Mouse (Mus musculus) heart, adult 2 months (tissue): ENCODE results near the gene Fosl1. TPM values are rescaled to one million over a fixed set of nuclear protein-coding genes. Genes with fewer than 3 reads are reported as not detected.

Experiments used
- DNase-seq, 2 experiments: peaks; one replicate each; pipeline ENCODE4 v3.0.0; 2021
- H3K27ac ChIP-seq: fragments of 200-600 bp; 2 replicates; pipeline ENCODE4 v1.8.1; 2022
- H3K27me3 ChIP-seq: fragments of 200-500 bp; 2 replicates; pipeline ENCODE4 v1.6.1; 2012; ENCODE audit warnings: mild to moderate bottlenecking, low read length, inconsistent platforms, mixed read lengths; ENCODE audit not compliant: control insufficient read depth, insufficient read depth
- H3K36me3 ChIP-seq: fragments of 200-500 bp; 2 replicates; pipeline ENCODE4 v1.6.1; 2012; ENCODE audit warnings: low read length, inconsistent platforms; ENCODE audit not compliant: control insufficient read depth, insufficient read depth
- H3K4me1 ChIP-seq: fragments of 200-500 bp; 2 replicates; pipeline ENCODE4 v1.6.1; 2011; ENCODE audit warnings: low read length; ENCODE audit not compliant: control insufficient read depth, insufficient read depth
- H3K4me3 ChIP-seq: fragments of 200-600 bp; 2 replicates; pipeline ENCODE4 v1.8.1; 2022
- H3K79me2 ChIP-seq: fragments of 200-500 bp; replicated peaks from 2 replicates; pipeline ENCODE4 v1.6.1; 2012; ENCODE audit warnings: mild to moderate bottlenecking, inconsistent platforms, low read length, moderate library complexity, mixed read lengths; ENCODE audit not compliant: control insufficient read depth, insufficient read depth
- H3K9ac ChIP-seq: fragments of 200-500 bp; 2 replicates; pipeline ENCODE4 v1.6.1; 2012; ENCODE audit warnings: low read depth, mild to moderate bottlenecking, control low read depth, inconsistent platforms, low read length, mixed read lengths
- CTCF ChIP-seq: fragments of 200-600 bp; IDR thresholded peaks from 2 replicates; pipeline ENCODE4 v1.8.1; 2022; ENCODE audit warnings: antibody characterized with exemption, mild to moderate bottlenecking, moderate library complexity
- EP300 ChIP-seq: fragments of 200-500 bp; IDR thresholded peaks from 2 replicates; pipeline ENCODE4 v1.6.1; 2011; ENCODE audit warnings: low read depth, low read length, control low read depth; ENCODE audit not compliant: insufficient read depth
- POLR2A ChIP-seq: fragments of 200-500 bp; IDR thresholded peaks from 2 replicates; pipeline ENCODE4 v1.6.1; 2011; ENCODE audit warnings: mild to moderate bottlenecking, low read depth, low read length, control low read depth; ENCODE audit not compliant: insufficient read depth
- WGBS: fragments of 180-500 bp; shearing (Covaris S2); methylation state at CpG from one replicate; pipeline ENCODE4 v1.1.7; 2018; 5-methylcytosine and 5-hydroxymethylcytosine counted together
- intact Hi-C: fragments of 180-260 bp; cut with DNase I; formaldehyde crosslinking; loops from one replicate; pipeline ENCODE4 v1.15.1; 2025
- polyA plus RNA-seq: library from polyadenylated mRNA; depleted of rRNA; stranded (reverse); fragments of >200 nt; gene quantifications from 2 replicates; pipeline ENCODE4 v1.2.3, GENCODE M21; 2012
- total RNA-seq, 2 experiments: library from RNA; stranded (reverse); gene quantifications; 2 replicates each; pipeline ENCODE4 v1.2.3; 2021

The Fosl1 gene
- total and polyA plus RNA-seq, 3 experiments = not detected

DNA sequence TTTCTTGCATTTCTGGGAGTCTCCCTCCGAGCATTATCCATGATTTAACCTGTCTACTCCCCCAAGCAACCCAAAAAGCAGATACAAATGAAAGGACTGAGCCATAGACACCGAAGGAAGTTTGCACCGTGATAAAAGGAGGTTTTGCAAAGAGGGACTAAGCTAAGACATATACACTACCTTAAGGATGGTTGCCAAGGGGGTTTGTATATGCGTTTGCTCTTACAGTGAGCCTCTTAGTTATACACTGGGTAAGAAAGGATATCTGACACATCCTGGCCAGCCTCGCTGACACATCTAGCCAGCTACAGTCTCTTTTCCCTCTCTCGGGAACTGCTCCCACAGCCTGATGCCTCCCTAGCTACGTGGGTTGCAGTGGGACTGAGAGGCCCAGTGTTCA lies 13.4 kb upstream of the Fosl1 start:
- WGBS = 36% methylated on average over 7 of the region's 7 CpGs
- Histone ChIP-seq H3K36me3 (no peaks in the 10 kb centered on the region), H3K4me3 (no peak overlapping the region), H3K79me2 (no peaks in the 10 kb centered on the region), H3K9ac (no peak overlapping the region), H3K27ac (peak overlapping the region; percentile 63), H3K27me3 (no peaks in the 10 kb centered on the region), H3K4me1 (peaks cover 7% of the 10 kb centered on the region)
- no peak for DNase-seq
- no peak for TF ChIP-seq CTCF
- TF ChIP-seq EP300 = no peak
- no peak for TF ChIP-seq POLR2A
- intact Hi-C loops = loop anchor here (2.0 kb wide), 2 partner anchors 21 to 53 kb away; no protein-coding TSS in a partner anchor

DNA sequence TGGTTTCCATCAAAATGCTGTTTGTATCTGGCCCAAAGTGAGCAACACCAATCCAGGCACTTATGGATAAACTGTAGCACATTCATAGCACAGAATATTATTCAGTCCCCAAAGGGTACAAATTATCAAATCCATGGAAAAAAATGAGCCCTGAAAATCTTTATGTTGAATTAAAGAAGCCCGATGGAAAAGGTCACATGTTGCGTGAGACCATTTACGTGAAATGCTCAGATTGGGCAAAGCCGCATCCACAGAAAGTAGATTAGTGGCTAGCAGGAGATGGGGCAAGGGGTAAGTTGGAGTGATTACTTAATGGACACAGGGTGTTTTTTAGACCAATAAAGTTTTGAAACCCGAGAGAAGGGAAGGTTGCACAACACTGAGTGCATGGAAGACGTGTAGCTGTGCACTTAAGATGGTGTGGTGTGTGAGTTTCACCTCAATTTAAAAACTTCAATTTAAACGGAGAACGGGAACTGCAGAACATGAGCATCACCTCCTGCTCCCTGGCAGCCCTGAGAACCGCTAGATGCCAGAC lies 2.9 kb upstream of the Fosl1 start:
- WGBS = 70% methylated on average over 9 of the region's 9 CpGs
- no peaks in the 10 kb centered on the region for H3K36me3 ChIP-seq
- intact Hi-C loops = no loop called here

DNA sequence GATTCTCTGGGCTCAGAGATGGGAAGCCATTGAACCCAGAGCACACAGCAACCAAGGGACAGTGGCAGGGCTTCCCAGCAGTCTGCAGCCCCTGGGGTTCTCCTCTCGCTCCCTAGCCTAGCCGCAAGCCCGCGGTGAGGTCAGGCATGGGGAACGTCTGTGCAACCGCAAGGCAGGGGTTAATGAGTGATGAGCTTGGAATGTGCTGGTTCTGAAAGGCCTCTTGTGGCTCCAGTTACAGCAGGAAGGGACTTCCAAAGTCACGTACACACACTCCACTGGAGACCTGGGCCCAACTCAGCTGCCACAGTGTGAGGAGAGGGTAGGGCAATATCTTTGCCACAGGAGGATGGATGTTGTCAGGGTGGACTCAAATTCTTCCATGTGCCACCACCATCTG lies 2.4 kb upstream of the Fosl1 start:
- H3K27me3 ChIP-seq = peaks cover 6% of the 10 kb centered on the region; the same call in 1 of the 2 replicates
- no peak for TF ChIP-seq EP300
- H3K27ac ChIP-seq = no peak overlapping the region
- DNase-seq = no peak
- intact Hi-C loops = no loop called here
- 47% methylated on average over 7 of the region's 7 CpGs for WGBS
- H3K9ac ChIP-seq = no peak overlapping the region
- peaks cover 2% of the 10 kb centered on the region for H3K4me1 ChIP-seq
- H3K79me2 ChIP-seq = no peaks in the 10 kb centered on the region
- H3K4me3 ChIP-seq = no peak overlapping the region
- no peaks in the 10 kb centered on the region for H3K36me3 ChIP-seq

More for the DNA sequence above, 2.9 kb upstream of the Fosl1 start:
- H3K9ac ChIP-seq = no peak overlapping the region
- H3K4me1 ChIP-seq = peaks cover 2% of the 10 kb centered on the region
- no peaks in the 10 kb centered on the region for H3K79me2 ChIP-seq
- TF ChIP-seq CTCF (no peak), POLR2A (no peak), EP300 (no peak)
- no peak overlapping the region for H3K4me3 ChIP-seq
- DNase-seq = no peak
- no peak overlapping the region for H3K27ac ChIP-seq
- H3K27me3 ChIP-seq = peaks cover 6% of the 10 kb centered on the region; the same call in 1 of the 2 replicates

DNA sequence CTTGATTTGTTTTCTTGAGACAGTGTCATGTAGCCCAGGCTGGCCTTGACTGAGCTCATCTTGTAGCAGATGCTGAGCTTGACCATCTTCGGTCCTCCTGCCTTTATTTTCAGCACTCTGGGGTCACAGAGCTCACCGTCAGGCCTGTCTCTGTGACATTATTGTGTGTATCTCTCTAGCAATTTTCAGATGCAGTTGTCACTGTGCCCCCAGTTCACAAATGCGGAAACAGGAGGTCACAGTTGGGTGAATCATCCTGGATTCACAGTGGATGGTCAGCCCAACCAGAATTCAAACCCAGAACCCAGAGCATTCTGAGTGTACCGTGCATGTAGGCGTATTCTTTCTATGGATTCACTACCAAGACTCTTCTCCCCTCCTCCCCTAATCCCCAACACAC lies 1.6 kb upstream of the Fosl1 start:
- peaks cover 6% of the 10 kb centered on the region; the same call in 1 of the 2 replicates for H3K27me3 ChIP-seq
- H3K9ac ChIP-seq = no peak overlapping the region
- WGBS = 91% methylated on average over 5 of the region's 5 CpGs
- no peak overlapping the region for H3K27ac ChIP-seq
- no peak for DNase-seq
- H3K4me3 ChIP-seq = no peak overlapping the region
- intact Hi-C loops = no loop called here
- no peaks in the 10 kb centered on the region for H3K36me3 ChIP-seq
- no peaks in the 10 kb centered on the region for H3K79me2 ChIP-seq
- no peak for TF ChIP-seq EP300
- TF ChIP-seq POLR2A = no peak
- TF ChIP-seq CTCF = no peak
- peaks cover 2% of the 10 kb centered on the region for H3K4me1 ChIP-seq

DNA sequence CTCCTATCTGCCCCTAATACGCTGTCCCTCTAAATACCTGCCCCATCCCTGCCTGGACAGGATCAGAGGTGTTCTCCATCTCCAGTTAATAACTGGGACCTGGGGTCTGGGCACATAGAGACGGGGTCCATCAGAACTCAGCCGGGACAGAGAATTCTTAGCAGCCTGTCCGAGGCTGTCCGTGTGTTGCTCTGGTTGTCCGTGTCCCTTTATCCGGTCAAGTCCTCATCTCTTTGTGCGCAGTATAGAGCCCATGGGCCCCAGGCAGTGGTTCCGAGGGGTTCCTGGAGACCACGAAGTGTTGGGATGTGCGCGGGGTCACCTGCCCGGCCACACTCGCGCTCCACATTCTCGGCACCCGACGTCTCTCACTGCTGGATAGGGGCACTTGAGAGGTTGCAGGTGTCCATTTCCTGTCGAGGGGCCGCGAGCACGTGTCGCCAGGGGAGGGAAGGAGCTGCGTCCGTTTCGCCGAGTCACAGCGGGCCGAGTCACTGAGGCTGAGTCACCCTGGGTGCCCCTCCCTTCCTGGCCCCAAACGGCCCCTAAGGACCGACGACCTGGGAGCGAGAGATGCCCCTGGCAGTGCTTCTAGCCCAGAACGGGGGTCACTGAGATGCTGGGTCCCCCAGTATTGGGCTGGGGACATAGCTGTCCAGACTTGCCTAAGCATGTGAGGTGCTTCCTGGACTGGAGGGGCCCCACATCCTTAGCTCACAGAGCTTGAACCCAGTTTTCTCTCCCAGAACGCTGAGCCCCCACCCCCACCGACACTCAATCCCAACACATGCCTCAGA lies 1.2 kb downstream of the Fosl1 start:
- TF ChIP-seq POLR2A = no peak
- no peak for TF ChIP-seq CTCF
- no peak for TF ChIP-seq EP300
- 5% methylated on average over 36 of the region's 36 CpGs for WGBS
- no peaks in the 10 kb centered on the region for H3K79me2 ChIP-seq
- intact Hi-C loops = no loop called here
- H3K27ac ChIP-seq = no peak overlapping the region
- peaks cover 2% of the 10 kb centered on the region for H3K4me1 ChIP-seq
- no peaks in the 10 kb centered on the region for H3K36me3 ChIP-seq
- H3K4me3 ChIP-seq = peak overlapping the region; percentile 54; the same call in 1 of the 2 replicates
- H3K9ac ChIP-seq = no peak overlapping the region
- DNase-seq = peak; percentile 40 to 50
- H3K27me3 ChIP-seq = peaks cover 6% of the 10 kb centered on the region; the same call in 1 of the 2 replicates

DNA sequence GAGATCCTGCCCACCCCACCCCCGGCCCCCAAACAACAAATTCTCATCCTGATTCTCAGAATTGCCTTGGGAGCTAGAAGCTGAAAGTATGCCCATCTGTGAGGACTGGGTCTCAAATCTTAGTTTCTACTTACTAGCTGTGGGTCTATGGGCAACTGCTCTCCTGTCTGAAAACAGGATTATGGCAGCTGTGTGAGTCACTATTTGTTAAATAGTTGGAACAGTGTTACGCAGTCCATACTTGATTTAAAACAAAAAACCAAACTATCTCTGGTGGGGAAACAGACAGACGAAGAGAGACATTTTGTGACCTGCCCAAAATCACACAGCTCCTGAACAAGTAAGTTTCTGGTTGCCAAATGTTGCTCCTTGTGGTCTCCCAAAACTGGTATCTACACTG lies 2.3 kb downstream of the Fosl1 start:
- Histone ChIP-seq H3K36me3 (peaks cover 5% of the 10 kb centered on the region; the same call in 1 of the 2 replicates), H3K4me1 (peaks cover 2% of the 10 kb centered on the region), H3K4me3 (no peak overlapping the region), H3K79me2 (no peaks in the 10 kb centered on the region), H3K9ac (no peak overlapping the region), H3K27me3 (peaks cover 6% of the 10 kb centered on the region; the same call in 1 of the 2 replicates), H3K27ac (no peak overlapping the region)
- no peak for TF ChIP-seq EP300
- no peak for TF ChIP-seq CTCF
- no peak for TF ChIP-seq POLR2A
- intact Hi-C loops = no loop called here
- 74% methylated on average over 3 of the region's 3 CpGs for WGBS
- DNase-seq = no peak
